Mouse (Mus musculus): Measurements from ENCODE around the gene Gm11992. TPM values are rescaled to one million over a fixed set of nuclear protein-coding genes. Genes with fewer than 3 reads are reported as not detected.
A peak's percentile ranks its signal among the peaks of the same experiment; 100 is the strongest.

Gm11992 gene
- polyA plus RNA-seq (2012; rRNA removed): 4.4 and 6.4 TPM in 2 replicates

GRCm38 (mm10) chr11:9048011-9048702 lies at the start of gene Gm11992:
Gene Gm11992 (plus strand): TSS chr11:9048594.
- TF ChIP-seq CTCF (IDR thresholded peaks at IDR 0.05; ENCODE audit: insufficient read depth, low read length) (no peak), POLR2A (IDR thresholded peaks at IDR 0.05; ENCODE audit: borderline replicate concordance, extremely low read depth, low read depth, low read length) (no peak)
- WGBS: 4% methylated on average over 21 of the region's 21 CpGs
- Histone ChIP-seq H3K4me3 (replicated peaks; ENCODE audit: extremely low read depth, low read depth, low read length) (peak within 1 kb of the TSS; percentile 50), H3K4me1 (ENCODE audit: control insufficient read depth, insufficient read depth, low read length) (peaks cover 7% of the 10 kb centered on the region)
- peak; percentile 65 for DNase-seq

- WGBS: 98% methylated on average over 5 of the region's 5 CpGs
- Histone ChIP-seq H3K4me3 (replicated peaks; ENCODE audit: extremely low read depth, low read depth, low read length) (no peak overlapping the region), H3K4me1 (ENCODE audit: control insufficient read depth, insufficient read depth, low read length) (peaks cover 4% of the 10 kb centered on the region; the same call in 1 of the 2 replicates)
- no peak for DNase-seq
- no peak for TF ChIP-seq CTCF (IDR thresholded peaks at IDR 0.05; ENCODE audit: insufficient read depth, low read length)
- no peak for TF ChIP-seq POLR2A (IDR thresholded peaks at IDR 0.05; ENCODE audit: borderline replicate concordance, extremely low read depth, low read depth, low read length)
Observed at GRCm38 (mm10) chr11:9008761-9009160, 39.6 kb upstream of the Gm11992 start.

GRCm38 (mm10) chr11:9010416-9010815 lies 38.0 kb upstream of the Gm11992 start:
- DNase-seq: no peak
- WGBS: under 1% methylated on average over 7 of the region's 7 CpGs
- TF ChIP-seq CTCF (IDR thresholded peaks at IDR 0.05; ENCODE audit: insufficient read depth, low read length) (no peak), POLR2A (IDR thresholded peaks at IDR 0.05; ENCODE audit: borderline replicate concordance, extremely low read depth, low read depth, low read length) (no peak)
- Histone ChIP-seq H3K4me3 (replicated peaks; ENCODE audit: extremely low read depth, low read depth, low read length) (peak overlapping the region; percentile 90), H3K4me1 (ENCODE audit: control insufficient read depth, insufficient read depth, low read length) (peaks cover 4% of the 10 kb centered on the region; the same call in 1 of the 2 replicates)

- DNase-seq: peak; percentile 87
- peak within 1 kb of the TSS; percentile 90 for H3K4me3 ChIP-seq (replicated peaks; ENCODE audit: extremely low read depth, low read depth, low read length)
- TF ChIP-seq POLR2A (IDR thresholded peaks at IDR 0.05; ENCODE audit: borderline replicate concordance, extremely low read depth, low read depth, low read length) (peak; percentile 86; the same call in 1 of the 2 replicates), CTCF (IDR thresholded peaks at IDR 0.05; ENCODE audit: insufficient read depth, low read length) (no peak)
- under 1% methylated on average over 43 of the region's 43 CpGs for WGBS
- peaks cover 4% of the 10 kb centered on the region; the same call in 1 of the 2 replicates for H3K4me1 ChIP-seq (ENCODE audit: control insufficient read depth, insufficient read depth, low read length)
Observed at GRCm38 (mm10) chr11:9010853-9011339, 37.5 kb upstream of the Gm11992 start, which contains the start of gene Hus1. Gene Hus1 (minus strand): TSS chr11:9011191.

GRCm38 (mm10) chr11:9011348-9011747 lies 37.0 kb upstream of the Gm11992 start:
- DNase-seq: no peak
- TF ChIP-seq POLR2A (IDR thresholded peaks at IDR 0.05; ENCODE audit: borderline replicate concordance, extremely low read depth, low read depth, low read length) (no peak), CTCF (IDR thresholded peaks at IDR 0.05; ENCODE audit: insufficient read depth, low read length) (no peak)
- Histone ChIP-seq H3K4me1 (ENCODE audit: control insufficient read depth, insufficient read depth, low read length) (peaks cover 4% of the 10 kb centered on the region; the same call in 1 of the 2 replicates), H3K4me3 (replicated peaks; ENCODE audit: extremely low read depth, low read depth, low read length) (peak overlapping the region; percentile 90)
- WGBS: 0% methylated on average over 3 of the region's 3 CpGs

- 76% methylated on average over 3 of the region's 3 CpGs for whole genome bisulfite sequencing
- no peak for TF ChIP-seq CTCF (IDR thresholded peaks at IDR 0.05; ENCODE audit: insufficient read depth, low read length)
- TF ChIP-seq POLR2A (IDR thresholded peaks at IDR 0.05; ENCODE audit: borderline replicate concordance, extremely low read depth, low read depth, low read length): no peak
- no peak for DNase-seq
- Histone ChIP-seq H3K4me1 (ENCODE audit: control insufficient read depth, insufficient read depth, low read length) (peaks cover 4% of the 10 kb centered on the region; the same call in 1 of the 2 replicates), H3K4me3 (replicated peaks; ENCODE audit: extremely low read depth, low read depth, low read length) (no peak overlapping the region)
Observed at GRCm38 (mm10) chr11:9014740-9015139, 33.7 kb upstream of the Gm11992 start.

GRCm38 (mm10) chr11:9018491-9019267 lies 29.7 kb upstream of the Gm11992 start:
- 64% methylated on average over 6 of the region's 6 CpGs for WGBS
- no peak for DNase-seq
- no peak overlapping the region for H3K4me3 ChIP-seq (replicated peaks; ENCODE audit: extremely low read depth, low read depth, low read length)
- no peak for TF ChIP-seq POLR2A (IDR thresholded peaks at IDR 0.05; ENCODE audit: borderline replicate concordance, extremely low read depth, low read depth, low read length)
- TF ChIP-seq CTCF (IDR thresholded peaks at IDR 0.05; ENCODE audit: insufficient read depth, low read length): no peak
- no peaks in the 10 kb centered on the region for H3K4me1 ChIP-seq (ENCODE audit: control insufficient read depth, insufficient read depth, low read length)

GRCm38 (mm10) chr11:9020207-9020606 lies 28.2 kb upstream of the Gm11992 start:
- Histone ChIP-seq H3K4me1 (ENCODE audit: control insufficient read depth, insufficient read depth, low read length) (no peaks in the 10 kb centered on the region), H3K4me3 (replicated peaks; ENCODE audit: extremely low read depth, low read depth, low read length) (no peak overlapping the region)
- 77% methylated on average over 5 of the region's 5 CpGs for WGBS
- no peak for DNase-seq
- TF ChIP-seq POLR2A (IDR thresholded peaks at IDR 0.05; ENCODE audit: borderline replicate concordance, extremely low read depth, low read depth, low read length): no peak

GRCm38 (mm10) chr11:9024782-9025181 lies 23.6 kb upstream of the Gm11992 start:
- DNase-seq: no peak
- Histone ChIP-seq H3K4me1 (ENCODE audit: control insufficient read depth, insufficient read depth, low read length) (no peaks in the 10 kb centered on the region), H3K4me3 (replicated peaks; ENCODE audit: extremely low read depth, low read depth, low read length) (no peak overlapping the region)
- WGBS: 61% methylated on average over 7 of the region's 7 CpGs
- no peak for TF ChIP-seq CTCF (IDR thresholded peaks at IDR 0.05; ENCODE audit: insufficient read depth, low read length)
- no peak for TF ChIP-seq POLR2A (IDR thresholded peaks at IDR 0.05; ENCODE audit: borderline replicate concordance, extremely low read depth, low read depth, low read length)
